Mouse (Mus musculus) ES-E14 (cell line): ENCODE data around the gene Zbtb43.

Experiments
- CHD2 ChIP-seq: IDR thresholded peaks from 2 replicates; pipeline ENCODE4 v1.6.1; 2014; ENCODE audit warnings: mild to moderate bottlenecking, low read depth, low read length, inconsistent platforms
- ZC3H11A ChIP-seq: IDR thresholded peaks from 2 replicates; pipeline ENCODE4 v1.6.1; 2012; ENCODE audit warnings: low read depth, mild to moderate bottlenecking, inconsistent platforms, low read length, borderline replicate concordance
- ZNF384 ChIP-seq: IDR thresholded peaks from 2 replicates; pipeline ENCODE4 v1.6.1; 2012; ENCODE audit warnings: low read depth, low read length, inconsistent platforms

DNA sequence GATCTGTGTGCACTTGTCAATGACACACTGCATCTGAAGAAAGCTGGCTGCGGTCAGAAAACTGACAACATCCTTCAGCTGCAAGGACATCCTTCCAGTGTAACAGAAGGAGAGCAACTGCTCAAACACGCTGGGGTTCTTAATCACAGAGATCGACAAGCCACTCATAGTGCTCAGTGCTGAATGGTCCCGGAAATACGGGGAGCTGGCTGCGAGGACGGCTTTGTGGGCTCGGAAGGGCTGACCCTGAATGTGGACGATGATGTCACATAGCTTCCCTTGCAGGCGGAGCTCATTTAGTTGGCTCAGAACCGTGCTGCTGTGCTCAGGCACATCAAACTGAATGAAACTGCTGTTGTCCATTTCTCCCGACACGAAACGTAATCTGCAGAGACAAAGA is 56.2 kb downstream of the Zbtb43 start:
- TF ChIP-seq ZC3H11A (no peak), ZNF384 (no peak), CHD2 (no peak)
